Comparison of ENCODE assay signal across 9 mouse cellular contexts in genomic region chr19:41835816-41836215, GRCm38 (mm10). TPM values are rescaled to one million over a fixed set of nuclear protein-coding genes. Genes with fewer than 3 reads are reported as not detected.
A peak's percentile ranks its signal among the peaks of the same experiment; 100 is the strongest.
DNase-seq lines count a peak whose midpoint lies in the region; ATAC-seq lines count a peak whose summit lies in the region.
"Had no signal": no experiment of that assay in that cellular context is flagged by ENCODE, and none has a peak within 500 bp of the region (broad histone marks: within the 10 kb centered on the region; RNA-seq: fewer than 3 reads in every experiment).

No protein-coding gene starts in this region.

- H3K4me3 ChIP-seq in limb, embryonic 12.5 days (replicated peaks) = no peak overlapping the region
- H3K4me3 ChIP-seq in midbrain, embryonic 15.5 days = peak overlapping the region; percentile 13; the same call in 1 of the 2 replicates

- no peak overlapping the region for H3K27ac ChIP-seq in limb, embryonic 12.5 days
- H3K27ac ChIP-seq in midbrain, embryonic 15.5 days = peak overlapping the region; percentile 72
- H3K27ac ChIP-seq: macrophage had no signal

- intact Hi-C loops in heart, postnatal 10 days (cut with DNase I) = no loop called here

- H3K4me1 ChIP-seq in limb, embryonic 12.5 days (replicated peaks) = peaks cover 24% of the 10 kb centered on the region
- peaks cover 45% of the 10 kb centered on the region for H3K4me1 ChIP-seq in midbrain, embryonic 15.5 days

- ATAC-seq in limb, embryonic 12.5 days (ENCODE audit: insufficient number of reproducible peaks, insufficient read depth, low FRiP score, low TSS enrichment, low read depth) = no peak
- ATAC-seq in midbrain, embryonic 15.5 days (replicated peaks) = peak; percentile 72

- peak overlapping the region; percentile 38; the same call in 1 of the 2 replicates for H3K4me2 ChIP-seq in limb, embryonic 12.5 days
- H3K4me2 ChIP-seq in midbrain, embryonic 15.5 days = peak overlapping the region; percentile 43

- peak; percentile 48 for DNase-seq in testis, postnatal 10 days (ENCODE audit: low spot score)
- no peak for DNase-seq in testis, postnatal 14 days (ENCODE audit: low spot score)
- peak; percentile 63 for DNase-seq in embryo, embryonic 11 days
- DNase-seq in heart, postnatal 10 days = peak; percentile 24 to 26
- no peak for DNase-seq in gastrocnemius, adult 18-20 months (ENCODE audit: low spot score)
- DNase-seq in left cerebral cortex, adult 8-10 months (ENCODE audit: low spot score in 2 of 2) = no peak

- 2% methylated on average over 6 of the region's 6 CpGs for WGBS in limb, embryonic 12.5 days
- 3% methylated on average over 6 of the region's 6 CpGs for WGBS in midbrain, embryonic 15.5 days

- H3K9me3 ChIP-seq in limb, embryonic 12.5 days = no peaks in the 10 kb centered on the region
- H3K9me3 ChIP-seq in midbrain, embryonic 15.5 days = no peaks in the 10 kb centered on the region

- no peaks in the 10 kb centered on the region for H3K36me3 ChIP-seq in limb, embryonic 12.5 days
- H3K36me3 ChIP-seq in midbrain, embryonic 15.5 days (replicated peaks) = no peaks in the 10 kb centered on the region

- H3K9ac ChIP-seq in limb, embryonic 12.5 days (replicated peaks) = no peak overlapping the region
- peak overlapping the region; percentile 12; the same call in 1 of the 2 replicates for H3K9ac ChIP-seq in midbrain, embryonic 15.5 days

- H3K27me3 ChIP-seq in limb, embryonic 12.5 days = peaks cover 64% of the 10 kb centered on the region
- H3K27me3 ChIP-seq in midbrain, embryonic 15.5 days (replicated peaks) = no peaks in the 10 kb centered on the region

RNA-seq across cellular contexts. Expression of gene Frat1, which starts 6.0 kb away (rescaled TPM):
- 1 to 10 TPM; 2.2 to 3.8 TPM for total RNA-seq in heart, postnatal 10 days (2021)
- polyA plus RNA-seq in limb, embryonic 12.5 days (2016; fragmentation: Nextera tagmentation; extraction: Ambion mirVana) = 5.8 and 6.2 TPM in 2 replicates
- polyA plus RNA-seq in midbrain, embryonic 15.5 days (2015; fragmentation: Nextera tagmentation; extraction: Ambion mirVana) = 30.1 and 30.9 TPM in 2 replicates
- total RNA-seq in gastrocnemius, adult 18-20 months (2021) = 1 to 10 TPM; 3.5 to 6.2 TPM
- 10 to 100 TPM; 18.5 to 22.1 (median 20.7) TPM for total RNA-seq in left cerebral cortex, adult 8-10 months (2022)

RNA-seq across cellular contexts. Expression of gene Frat2, which starts 12.1 kb away (rescaled TPM):
- 1 to 10 TPM; 4.7 to 6.9 TPM for total RNA-seq in heart, postnatal 10 days (2021)
- 5.0 and 5.6 TPM in 2 replicates for polyA plus RNA-seq in limb, embryonic 12.5 days (2016; fragmentation: Nextera tagmentation; extraction: Ambion mirVana)
- 9.5 and 9.7 TPM in 2 replicates for polyA plus RNA-seq in midbrain, embryonic 15.5 days (2015; fragmentation: Nextera tagmentation; extraction: Ambion mirVana)
- 10 to 100 TPM in 1 of 2 experiments, 1 to 10 TPM in 1; 6.6 to 12.4 TPM for total RNA-seq in gastrocnemius, adult 18-20 months (2021)
- 1 to 10 TPM; 5.9 to 8.2 (median 6.5) TPM for total RNA-seq in left cerebral cortex, adult 8-10 months (2022)

RNA-seq across cellular contexts. Expression of gene Arhgap19, which starts 34.0 kb away (rescaled TPM):
- total RNA-seq in heart, postnatal 10 days (2021) = 1 to 10 TPM; 4.6 to 4.9 TPM
- 33.5 and 35.0 TPM in 2 replicates for polyA plus RNA-seq in limb, embryonic 12.5 days (2016; fragmentation: Nextera tagmentation; extraction: Ambion mirVana)
- 5.2 and 6.2 TPM in 2 replicates for polyA plus RNA-seq in midbrain, embryonic 15.5 days (2015; fragmentation: Nextera tagmentation; extraction: Ambion mirVana)
- total RNA-seq in gastrocnemius, adult 18-20 months (2021) = 1 to 10 TPM; 8.0 to 8.1 TPM
- total RNA-seq in left cerebral cortex, adult 8-10 months (2022) = 1 to 10 TPM; 3.2 to 5.5 (median 3.8) TPM

Comparison
In these comparisons a context has a peak if more than half of its experiments do, and no peak if none do; other contexts are left out.
1. DNase-seq: peak in testis, postnatal 10 days (single experiment), embryo, embryonic 11 days (single experiment) and heart, postnatal 10 days (2 of 2); none in testis, postnatal 14 days (single experiment), gastrocnemius, adult 18-20 months (single experiment) and left cerebral cortex, adult 8-10 months (0 of 2).